Mouse (Mus musculus) lung, postnatal 36 days (tissue): ENCODE measurements at regions not wholly inside any gene's neighbourhood (a gene's known extent, or its start where the extent isn't known, plus 50 kb on each side); places are given as distances from the start of the nearest gene placed in this dataset.
A peak's percentile ranks its signal among the peaks of the same experiment; 100 is the strongest.

Experiments used
- DNase-seq: peaks from one replicate; pipeline ENCODE4 v3.0.0; 2022; ENCODE audit warnings: mixed read lengths

DNA sequence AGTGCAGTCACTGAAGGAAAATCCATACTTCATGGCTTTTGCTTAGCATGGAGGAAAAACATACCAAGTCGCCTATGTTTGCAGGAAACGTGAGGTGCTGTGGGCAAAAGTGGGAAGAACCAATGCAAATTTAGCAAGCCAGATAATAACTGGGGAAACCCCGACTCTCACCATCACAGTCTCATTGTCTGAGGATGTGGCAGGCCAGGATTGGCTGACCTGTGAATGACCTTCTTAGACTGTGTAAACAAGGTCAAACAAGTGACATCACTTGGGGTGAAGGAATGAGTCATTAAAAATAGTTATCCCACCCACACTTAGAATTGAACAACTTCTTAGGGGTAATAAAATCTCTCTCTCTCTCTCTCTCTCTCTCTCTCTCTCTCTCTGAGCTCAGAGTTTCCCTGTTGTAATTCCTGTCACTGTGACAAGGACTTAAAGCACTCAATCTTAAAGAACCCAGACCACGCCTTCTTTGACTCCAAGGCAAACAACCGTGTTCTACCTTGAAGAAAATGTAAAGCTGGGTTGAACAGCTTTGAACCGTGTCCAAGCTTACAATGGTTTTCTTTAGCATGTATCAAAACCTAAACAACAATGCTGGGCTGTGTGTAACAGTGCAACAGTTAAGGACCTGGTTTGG is 142.0 kb downstream of the Sp3 start:
- peak; percentile 32 for DNase-seq

DNA sequence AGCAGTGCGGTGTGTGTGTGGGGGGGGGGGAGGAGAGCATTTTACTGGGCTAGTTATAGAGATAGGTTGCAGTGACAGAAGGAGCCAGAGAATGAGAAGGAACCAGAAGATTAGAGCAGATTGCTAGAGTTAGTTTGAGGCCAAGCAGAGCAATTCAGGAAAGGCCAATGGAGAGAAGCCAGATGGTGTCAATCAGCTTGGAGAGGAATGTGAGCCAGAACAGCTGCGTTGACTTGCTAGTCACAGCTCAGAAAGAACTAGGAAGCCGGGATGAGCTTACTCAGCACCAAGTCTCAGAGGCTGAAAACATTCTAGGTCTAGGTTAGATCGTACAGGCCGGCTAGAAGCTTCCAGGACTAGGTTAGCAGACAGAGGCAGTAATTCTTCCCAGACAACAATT is 140.6 kb downstream of the Sp3 start:
- DNase-seq, result no peak

DNA sequence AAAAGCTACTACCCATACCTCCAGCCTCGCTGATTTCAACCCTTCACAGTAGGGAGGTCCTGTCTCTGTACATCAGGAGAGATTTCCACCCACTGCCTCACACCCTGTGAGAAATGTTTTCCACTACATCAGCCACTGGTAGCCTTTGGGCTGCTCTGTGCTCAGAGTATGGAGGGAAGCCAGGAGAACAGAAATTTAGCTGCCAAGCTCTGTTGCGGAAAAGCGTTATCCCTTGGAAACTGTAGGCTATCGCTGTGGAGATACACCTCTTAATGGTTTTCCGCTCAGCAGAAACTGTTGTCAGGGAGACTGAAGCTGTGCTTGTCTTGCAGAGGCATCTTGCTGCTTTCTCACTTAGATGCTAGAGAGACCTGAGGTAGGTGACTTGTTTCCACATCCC is 138.9 kb downstream of the Sp3 start:
- DNase-seq, result no peak

DNA sequence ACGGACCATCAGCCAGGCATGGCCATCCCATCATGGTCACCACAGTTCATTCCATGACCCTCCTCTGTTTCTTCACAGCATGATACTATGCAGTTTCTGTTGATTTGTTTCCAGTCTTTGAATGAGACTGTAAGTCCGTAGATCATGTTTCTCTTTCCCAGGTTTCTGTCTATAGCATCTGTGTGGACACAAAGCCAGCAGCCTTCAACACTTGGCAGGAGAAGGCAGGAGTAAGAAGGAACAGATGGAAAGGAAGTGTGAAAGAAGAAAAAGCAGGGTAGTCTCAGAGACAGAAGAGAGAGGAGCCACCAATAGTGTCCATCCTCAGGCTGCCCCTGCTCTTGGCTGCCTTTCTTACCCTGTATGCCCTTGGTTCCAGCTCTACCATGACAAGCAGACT is 136.6 kb downstream of the Sp3 start:
- DNase-seq, result no peak

DNA sequence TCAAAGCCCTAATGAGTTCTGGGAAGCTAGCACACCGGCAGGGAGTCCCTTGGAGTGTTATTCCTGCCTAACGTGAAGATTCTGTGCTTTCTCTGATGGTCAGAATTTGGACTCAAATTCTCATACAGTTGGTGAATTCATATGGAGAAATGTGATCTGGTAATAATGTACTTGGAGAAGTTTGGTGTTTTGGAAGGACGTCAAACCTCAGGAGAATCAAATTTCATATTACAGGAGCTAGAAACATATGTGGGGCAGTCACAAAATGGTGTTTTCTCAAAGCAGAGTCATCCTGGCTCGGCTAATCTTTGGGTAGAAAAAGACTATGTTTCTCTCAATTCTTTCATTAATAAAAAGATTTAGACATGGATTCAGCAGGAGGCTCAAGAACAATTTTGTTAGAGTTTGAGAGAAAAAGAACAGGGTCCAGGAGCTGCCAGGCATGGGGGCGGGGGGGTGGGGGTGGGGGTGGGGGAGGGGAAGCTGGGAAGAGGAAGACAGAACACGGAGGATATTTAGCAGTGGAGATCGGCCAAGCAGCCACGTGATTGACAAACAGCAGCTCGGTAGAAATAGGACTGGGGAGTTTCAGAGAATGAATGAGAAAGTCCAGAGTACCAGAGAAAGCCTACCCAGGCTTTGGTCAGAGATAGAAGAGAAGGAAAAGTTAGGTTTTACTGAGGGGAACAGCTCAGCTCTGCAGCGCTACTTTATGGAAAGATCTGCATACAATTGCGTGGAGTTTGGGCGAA is 130.6 kb downstream of the Sp3 start:
- no peak for DNase-seq

DNA sequence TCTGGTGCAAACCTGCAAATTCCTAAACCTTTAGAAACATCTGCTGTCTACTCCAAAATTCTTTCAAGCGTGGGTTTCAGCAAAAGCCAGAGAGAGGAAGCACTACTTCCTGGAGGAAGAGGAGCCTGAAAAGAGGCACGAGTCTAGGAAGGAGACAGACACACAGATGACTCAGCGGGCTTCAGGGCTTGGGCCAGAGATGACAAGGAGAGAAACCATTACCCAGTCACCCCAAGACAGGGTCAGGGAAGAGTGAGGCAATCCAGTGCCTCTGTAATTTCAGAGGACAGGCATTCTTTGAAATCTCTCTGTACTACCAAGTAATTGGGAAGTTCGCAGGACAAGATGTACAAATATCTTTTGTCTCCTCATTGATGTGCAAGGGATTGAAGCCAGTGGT is 127.7 kb downstream of the Sp3 start:
- no peak for DNase-seq

DNA sequence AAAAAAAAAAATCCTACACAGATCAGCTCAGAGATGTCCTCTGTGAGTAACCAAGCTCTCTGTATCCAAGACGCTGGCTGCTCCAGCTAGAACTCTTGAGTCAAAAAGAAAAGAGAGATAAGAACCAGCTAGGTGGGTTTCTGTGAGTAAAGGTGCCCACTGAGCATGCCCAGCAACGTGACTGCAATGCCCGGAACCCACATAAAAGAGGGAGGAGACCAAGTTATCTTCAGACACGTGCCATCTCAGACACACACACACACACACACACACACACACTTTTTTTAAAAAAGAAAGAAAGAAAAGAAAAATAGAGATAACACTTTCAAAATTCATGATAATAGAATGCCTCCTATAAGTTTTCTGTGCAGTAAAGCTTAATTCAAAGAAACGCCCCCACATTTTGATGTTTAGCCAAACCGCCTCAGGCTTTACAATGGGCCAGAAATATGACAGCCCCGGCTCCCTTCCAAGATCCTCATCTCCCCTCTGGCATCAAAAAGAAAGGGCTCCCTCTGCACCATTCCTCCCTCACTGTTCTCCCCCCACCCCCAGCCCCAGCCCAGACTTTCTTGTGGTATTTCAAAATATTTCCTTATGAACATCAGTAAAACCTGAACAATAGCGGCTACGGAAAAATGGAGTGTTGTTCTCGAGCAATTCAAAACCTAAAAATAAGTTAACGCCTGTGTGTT is 124.8 kb downstream of the Sp3 start:
- DNase-seq, result no peak

DNA sequence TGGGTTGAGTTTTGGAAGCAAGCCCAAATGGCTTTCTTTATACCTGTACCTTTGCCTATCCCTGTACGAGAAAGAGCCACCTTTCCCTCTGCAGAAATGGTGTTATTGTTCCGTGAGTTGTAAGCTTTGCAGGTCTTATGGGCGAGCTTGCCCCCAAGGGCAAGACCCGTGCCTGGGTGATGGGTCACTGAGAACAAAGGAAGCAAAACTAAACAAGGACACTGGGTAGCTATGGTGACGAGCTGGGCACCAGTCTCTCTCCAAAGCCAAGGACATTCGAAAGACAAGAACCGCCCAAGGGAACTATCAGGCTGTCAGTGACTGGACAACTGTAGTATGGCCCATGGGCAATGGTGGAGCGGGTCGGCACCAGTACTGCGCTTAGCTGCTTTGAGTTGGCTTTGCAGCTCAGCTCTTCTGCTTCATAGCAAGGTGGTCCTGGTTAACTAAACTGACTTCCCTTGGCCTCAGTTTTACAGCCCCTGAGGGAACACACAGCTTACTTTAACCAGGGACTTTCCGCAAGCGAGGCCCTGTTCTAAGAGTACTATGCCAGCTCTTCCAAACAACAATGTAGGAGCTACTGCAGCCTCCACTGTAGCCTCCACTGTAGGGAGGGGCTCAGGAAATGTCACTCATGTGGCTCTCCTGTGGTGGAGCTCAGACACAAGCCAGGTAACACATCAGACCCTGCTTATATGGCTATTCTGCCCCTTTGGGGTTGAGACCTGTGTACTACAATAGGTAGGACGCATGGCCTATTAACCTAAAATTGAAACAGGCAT is 124.1 kb downstream of the Sp3 start:
- no peak for DNase-seq

DNA sequence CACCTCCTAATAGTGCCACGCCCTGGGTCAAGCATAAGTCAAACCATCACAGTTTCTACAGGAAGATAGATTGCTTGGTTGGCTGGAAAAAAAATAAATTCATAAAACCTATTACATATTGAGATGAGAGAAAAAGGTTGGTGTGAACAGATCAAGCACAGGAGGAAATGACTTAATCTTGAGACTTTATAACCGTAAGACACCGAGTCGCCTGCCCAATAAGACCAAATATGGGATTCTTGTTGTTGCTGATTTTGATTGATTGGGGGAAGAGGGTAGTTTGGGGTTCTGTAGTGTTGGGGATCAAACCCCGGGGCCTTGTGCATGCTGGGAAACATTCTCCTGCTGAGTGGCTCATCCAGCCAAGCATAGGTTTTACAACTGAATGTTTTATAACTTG is 122.9 kb downstream of the Sp3 start:
- no peak for DNase-seq

DNA sequence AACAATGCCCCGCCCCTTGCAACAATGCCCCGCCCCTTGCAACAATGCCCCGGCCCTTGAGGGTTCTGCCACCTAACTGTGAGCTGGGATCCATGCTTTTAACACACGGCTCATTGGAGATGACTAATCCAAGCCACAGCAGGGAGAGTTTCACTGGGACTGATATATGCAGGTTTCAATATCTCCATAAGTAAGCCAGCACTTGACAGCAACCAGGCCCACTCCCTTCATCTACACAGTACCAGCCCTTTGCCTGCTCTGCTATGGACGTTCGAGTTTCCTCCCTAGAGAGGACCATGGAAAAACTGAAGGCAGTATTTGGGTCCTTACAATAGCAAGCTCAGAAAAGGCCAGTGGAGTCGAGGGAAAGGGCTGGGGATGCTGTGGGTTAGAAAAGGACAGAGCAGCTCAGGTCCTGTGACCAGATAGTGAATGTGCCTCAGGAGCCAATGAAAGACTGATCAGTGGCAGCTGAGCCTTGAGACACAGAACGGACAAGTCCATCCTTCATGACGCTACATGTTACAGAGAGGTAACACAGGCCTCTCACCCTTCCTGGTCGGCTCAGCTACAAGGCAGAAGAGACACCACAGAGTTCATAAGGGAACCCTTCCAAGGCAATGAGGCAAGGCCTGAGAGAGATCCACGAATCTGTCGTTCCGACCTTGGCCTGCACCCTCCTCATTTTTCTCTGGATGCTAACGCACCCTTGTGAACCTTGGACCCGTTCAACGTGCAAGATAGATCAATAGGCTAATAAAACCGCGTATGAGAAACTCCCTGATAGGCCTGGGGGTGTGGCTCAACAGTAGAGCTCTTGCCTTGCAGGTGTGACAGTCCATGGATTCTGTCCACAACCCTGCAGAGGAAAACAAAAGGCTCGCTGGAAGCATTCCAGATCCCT is 114.5 kb downstream of the Sp3 start:
- DNase-seq, result no peak

DNA sequence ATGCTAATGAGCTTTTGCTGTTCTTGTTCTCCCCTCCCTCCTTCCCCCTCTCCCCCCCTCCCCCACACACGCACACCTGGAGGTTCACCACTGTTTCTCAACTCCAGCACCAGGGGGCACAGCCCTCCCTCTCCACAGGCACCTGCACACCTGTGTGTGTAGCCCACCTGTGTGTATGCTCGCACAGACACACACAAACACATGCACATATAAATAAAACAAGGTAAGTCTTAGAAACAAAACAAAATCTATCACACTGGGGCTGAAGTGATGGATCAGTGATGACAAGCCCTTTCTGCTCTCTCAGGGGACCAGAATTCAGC is 113.9 kb downstream of the Sp3 start:
- DNase-seq, result no peak

DNA sequence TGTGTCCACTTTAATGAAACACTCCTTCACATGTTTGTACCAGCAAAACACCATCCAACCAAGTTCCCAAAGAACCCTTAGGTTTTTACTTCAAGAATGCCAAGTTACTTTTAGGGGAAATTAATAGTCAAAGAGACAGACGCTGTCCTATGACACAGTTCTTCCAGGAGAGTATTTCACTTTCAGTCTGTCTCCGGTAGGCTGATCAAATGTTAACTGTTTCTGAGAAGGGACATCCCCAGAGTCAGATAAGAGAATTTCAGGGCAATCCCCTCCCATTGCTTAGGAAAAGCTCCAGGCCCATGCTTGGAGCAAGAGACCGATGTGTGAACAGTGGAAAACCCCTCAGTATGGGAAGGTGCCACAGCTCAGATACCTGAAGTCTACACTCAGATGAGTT is 112.1 kb downstream of the Sp3 start:
- DNase-seq, result no peak

DNA sequence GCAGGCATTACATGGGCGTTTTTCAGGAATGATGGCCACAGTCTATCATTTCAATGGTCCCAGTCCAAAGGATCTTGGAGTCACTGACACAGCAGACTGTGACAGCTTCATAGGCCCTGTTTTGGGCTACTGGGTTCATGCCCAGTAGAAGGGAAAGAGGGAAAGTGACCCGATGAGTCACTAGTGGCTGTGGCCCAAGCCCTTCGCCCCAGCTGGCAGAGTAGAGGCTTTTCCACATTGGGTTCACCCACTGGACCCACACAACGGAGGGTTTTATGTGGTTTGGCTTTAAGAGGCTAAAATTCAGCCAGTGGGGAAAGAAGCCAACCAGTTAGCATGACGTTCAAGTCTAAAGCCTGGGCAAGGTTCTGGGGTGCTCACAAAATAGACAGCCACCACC is 108.4 kb downstream of the Sp3 start:
- peak; percentile 30 for DNase-seq

DNA sequence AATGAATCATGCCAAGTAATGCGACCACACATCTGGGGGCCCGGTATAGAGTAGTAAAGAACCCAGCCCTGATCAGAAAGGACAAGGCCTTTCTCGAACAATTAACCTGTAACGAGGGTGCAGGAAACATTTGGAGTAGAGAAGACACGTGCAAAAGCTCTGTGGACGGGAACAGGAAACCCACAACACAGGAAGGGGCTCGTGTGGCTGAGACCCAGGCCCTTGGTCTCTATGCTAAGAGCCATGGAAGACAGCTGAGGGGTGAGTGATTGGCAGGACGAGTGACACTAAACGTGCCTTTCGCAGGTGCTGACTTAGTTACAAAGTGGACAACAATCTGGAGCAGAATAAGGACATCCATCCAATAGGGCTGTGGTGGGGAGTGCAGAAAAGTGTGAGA is 106.3 kb downstream of the Sp3 start:
- no peak for DNase-seq

DNA sequence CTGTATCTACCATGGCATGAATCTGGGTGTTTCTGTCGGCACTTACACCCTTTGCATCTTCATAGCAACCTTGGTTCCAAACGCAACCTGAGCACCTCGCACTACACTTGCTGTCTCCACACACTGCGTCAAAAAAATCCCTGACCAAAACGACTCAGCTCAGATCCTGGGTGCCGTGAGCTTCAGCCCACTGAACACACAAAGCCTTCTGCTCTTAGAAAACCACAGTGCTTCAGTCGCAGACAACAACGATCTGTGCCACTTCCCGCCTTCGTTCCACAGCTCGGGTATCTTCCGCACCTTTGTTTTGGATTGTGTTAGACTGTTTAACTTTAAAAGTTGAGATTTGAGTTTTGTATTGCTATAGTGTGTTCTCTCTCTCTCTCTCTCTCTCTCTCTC is 105.7 kb downstream of the Sp3 start:
- DNase-seq, result no peak

DNA sequence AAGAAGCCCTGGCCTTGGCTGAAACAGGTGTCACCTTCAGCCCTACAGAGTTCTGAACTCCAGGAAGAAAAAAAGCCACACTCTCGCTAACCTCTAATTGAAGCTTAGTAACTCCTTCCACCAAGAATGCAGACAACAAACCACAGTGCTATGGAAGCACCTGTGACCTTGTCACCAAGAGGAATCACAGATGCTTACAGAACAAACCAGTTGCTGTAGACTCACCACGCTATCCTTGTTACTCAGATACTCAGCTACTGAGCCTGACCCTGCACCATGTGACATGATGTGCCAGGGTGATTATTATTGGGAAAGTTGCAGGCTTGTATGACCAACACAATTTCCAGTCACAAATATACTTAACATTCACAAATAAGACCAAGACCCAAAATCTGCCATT is 104.6 kb downstream of the Sp3 start:
- DNase-seq, result no peak

DNA sequence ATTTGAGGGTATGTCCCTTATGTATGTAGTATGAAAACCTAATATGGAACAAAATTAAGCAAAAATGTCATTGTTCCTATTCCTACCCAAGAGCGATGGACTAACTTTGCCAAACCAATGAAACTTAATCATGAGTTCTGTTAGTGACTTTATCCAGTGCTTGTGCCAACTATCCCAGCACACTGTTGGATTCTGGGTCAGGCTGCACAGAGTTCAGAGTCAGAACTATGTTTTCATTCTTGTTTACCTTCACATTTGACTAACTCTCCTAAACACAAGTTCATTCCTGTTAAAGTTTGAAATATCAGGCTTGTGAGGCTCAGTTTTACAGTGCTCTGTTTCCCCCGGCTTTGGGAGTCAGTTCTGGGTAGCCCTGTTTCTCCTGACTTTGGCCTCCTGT is 100.2 kb downstream of the Sp3 start:
- DNase-seq, result no peak

DNA sequence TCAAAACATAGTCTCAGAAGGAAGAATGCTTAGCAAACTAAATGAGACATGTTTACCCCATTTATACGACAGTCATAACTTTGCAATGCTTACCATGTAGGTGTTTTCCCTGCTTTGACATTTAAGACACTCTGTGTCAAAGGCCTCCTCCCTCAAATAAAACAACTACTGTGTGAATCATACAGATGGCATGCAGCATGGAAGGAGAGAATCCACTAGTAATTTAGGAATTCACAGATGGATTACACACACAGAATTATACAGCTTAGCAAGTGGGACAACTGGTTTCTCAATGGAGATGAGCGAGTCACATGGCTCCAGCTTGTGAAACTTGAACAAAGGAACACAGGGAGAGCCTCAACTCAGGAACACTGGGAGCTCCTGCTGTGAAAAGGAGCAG is 98.7 kb downstream of the Sp3 start:
- no peak for DNase-seq

DNA sequence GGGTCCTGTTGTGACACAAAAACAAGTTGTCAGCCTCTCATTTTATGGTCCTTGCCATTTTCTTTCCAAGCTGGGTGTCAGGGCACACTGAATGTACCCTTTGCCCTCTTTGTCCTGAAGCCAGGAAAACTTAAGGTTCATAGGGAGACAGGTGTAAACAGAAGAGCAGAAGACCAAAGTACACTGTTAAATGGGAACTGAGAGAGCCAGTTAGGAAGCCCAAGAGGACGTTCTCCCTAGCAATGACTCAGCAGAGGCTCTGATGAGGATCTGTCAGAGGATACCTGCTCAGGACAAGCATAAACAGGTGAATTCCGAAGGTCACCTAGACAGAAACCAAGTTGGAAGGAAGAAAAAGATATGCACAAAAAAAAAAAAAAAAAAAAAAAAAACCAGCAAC is 94.0 kb downstream of the Sp3 start:
- no peak for DNase-seq
